Mouse (Mus musculus) embryonic facial prominence, embryonic 15.5 days (tissue): ENCODE measurements around the gene Surf2. TPM values are rescaled to one million over a fixed set of nuclear protein-coding genes. Genes with fewer than 3 reads are reported as not detected.

Experiments used
- ATAC-seq: fragments of 200-750 bp; cut with Nextera tagmentation; 2 replicates; pipeline ENCODE4 v1.8.0; 2017; ENCODE audit warnings: low read depth, moderate TSS enrichment; ENCODE audit not compliant: insufficient number of reproducible peaks, low FRiP score, low TSS enrichment
- H3K27ac ChIP-seq: fragments of 300-500 bp; sonication (generic); replicated peaks from 2 replicates; pipeline ENCODE4 v1.5.1; 2015; ENCODE audit warnings: mild to moderate bottlenecking, inconsistent platforms
- H3K27me3 ChIP-seq: fragments of 300-500 bp; sonication (generic); 2 replicates; pipeline ENCODE4 v1.6.1; 2015; ENCODE audit warnings: inconsistent platforms
- H3K36me3 ChIP-seq: fragments of 300-500 bp; sonication (generic); 2 replicates; pipeline ENCODE4 v1.6.1; 2015; ENCODE audit warnings: mild to moderate bottlenecking, inconsistent platforms
- H3K4me1 ChIP-seq: fragments of 300-500 bp; sonication (generic); 2 replicates; pipeline ENCODE4 v1.6.1; 2015; ENCODE audit warnings: inconsistent platforms
- H3K4me2 ChIP-seq: fragments of 300-500 bp; sonication (generic); replicated peaks from 2 replicates; pipeline ENCODE4 v1.6.1; 2015; ENCODE audit warnings: mild to moderate bottlenecking, inconsistent platforms
- H3K4me3 ChIP-seq: fragments of 300-500 bp; sonication (generic); replicated peaks from 2 replicates; pipeline ENCODE4 v1.5.1; 2015; ENCODE audit warnings: mild to moderate bottlenecking, inconsistent platforms
- H3K9ac ChIP-seq: fragments of 300-500 bp; sonication (generic); 2 replicates; pipeline ENCODE4 v1.6.1; 2015; ENCODE audit warnings: inconsistent platforms
- H3K9me3 ChIP-seq: fragments of 300-500 bp; sonication (generic); replicated peaks from 2 replicates; pipeline ENCODE4 v1.6.1; 2016; ENCODE audit warnings: inconsistent platforms
- WGBS: fragments of 180-500 bp; shearing (Covaris S2); methylation state at CpG from one replicate; pipeline ENCODE4 v1.1.7; 2015; 5-methylcytosine and 5-hydroxymethylcytosine counted together
- polyA plus RNA-seq: library from polyadenylated mRNA; unstranded; fragments of >200 nt; fragmentation: Nextera tagmentation; extraction: Ambion mirVana; gene quantifications from 2 replicates; pipeline ENCODE4 v1.2.1, GENCODE M21; 2015

Surf2 gene
- polyA plus RNA-seq, 1 experiment from 2014 or later, result 38.2 TPM

GRCm38 (mm10) chr2:26943253-26943652 is 27.1 kb downstream of the Surf2 start:
- Histone ChIP-seq H3K27ac (no peak overlapping the region), H3K36me3 (peaks cover 9% of the 10 kb centered on the region)
- WGBS, result 76% methylated on average over 3 of the region's 3 CpGs

GRCm38 (mm10) chr2:26950411-26950810 is 34.2 kb downstream of the Surf2 start:
- Histone ChIP-seq H3K4me2 (no peak overlapping the region), H3K36me3 (peaks cover 61% of the 10 kb centered on the region), H3K9ac (no peak overlapping the region), H3K9me3 (no peaks in the 10 kb centered on the region), H3K27me3 (no peaks in the 10 kb centered on the region), H3K27ac (no peak overlapping the region), H3K4me3 (no peak overlapping the region), H3K4me1 (no peaks in the 10 kb centered on the region)
- no peak for ATAC-seq
- WGBS, result 89% methylated on average over 2 of the region's 2 CpGs

More at GRCm38 (mm10) chr2:26943253-26943652, 27.1 kb downstream of the Surf2 start:
- Histone ChIP-seq H3K9ac (no peak overlapping the region), H3K27me3 (no peaks in the 10 kb centered on the region), H3K4me2 (no peak overlapping the region), H3K4me1 (no peaks in the 10 kb centered on the region), H3K4me3 (no peak overlapping the region), H3K9me3 (no peaks in the 10 kb centered on the region)
- no peak for ATAC-seq

DNA sequence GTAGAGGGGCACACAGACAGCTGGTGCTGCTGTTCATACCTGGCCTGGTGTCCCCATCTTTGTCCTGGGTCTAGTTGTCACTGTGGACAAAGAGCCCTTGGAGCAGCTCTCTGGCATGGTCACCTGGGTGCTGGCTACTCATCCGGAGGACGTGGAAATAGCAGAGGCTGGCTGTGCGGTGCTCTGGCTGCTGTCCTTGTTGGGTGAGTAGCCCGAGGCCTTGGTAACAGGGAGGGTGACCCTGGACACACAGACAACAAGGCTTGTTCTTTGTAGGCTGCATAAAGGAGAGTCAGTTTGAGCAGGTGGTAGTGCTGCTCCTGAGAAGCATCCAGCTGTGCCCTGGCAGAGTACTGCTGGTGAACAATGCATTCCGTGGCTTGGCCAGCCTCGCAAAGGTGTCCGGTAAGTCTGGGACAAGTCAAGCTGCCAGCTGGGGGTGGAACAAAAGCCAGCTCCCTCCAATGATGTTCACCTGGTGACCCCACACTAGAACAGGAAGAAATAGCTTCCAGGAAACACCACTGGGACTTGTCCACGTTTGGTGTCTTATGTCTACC is 35.3 kb downstream of the Surf2 start:
- no peak overlapping the region for H3K4me3 ChIP-seq
- H3K4me1 ChIP-seq, result no peaks in the 10 kb centered on the region
- no peak for ATAC-seq
- no peaks in the 10 kb centered on the region for H3K27me3 ChIP-seq
- H3K9ac ChIP-seq, result no peak overlapping the region
- peaks cover 71% of the 10 kb centered on the region for H3K36me3 ChIP-seq
- no peak overlapping the region for H3K27ac ChIP-seq
- H3K9me3 ChIP-seq, result no peaks in the 10 kb centered on the region
- H3K4me2 ChIP-seq, result no peak overlapping the region
- 86% methylated on average over 8 of the region's 8 CpGs for WGBS

GRCm38 (mm10) chr2:26952193-26952592 is 36.0 kb downstream of the Surf2 start:
- no peaks in the 10 kb centered on the region for H3K4me1 ChIP-seq
- no peak overlapping the region for H3K4me2 ChIP-seq
- H3K27ac ChIP-seq, result no peak overlapping the region
- no peak for ATAC-seq
- H3K36me3 ChIP-seq, result peaks cover 74% of the 10 kb centered on the region
- no peak overlapping the region for H3K4me3 ChIP-seq
- WGBS, result 92% methylated on average over 4 of the region's 4 CpGs
- no peak overlapping the region for H3K9ac ChIP-seq
- H3K9me3 ChIP-seq, result no peaks in the 10 kb centered on the region
- no peaks in the 10 kb centered on the region for H3K27me3 ChIP-seq

DNA sequence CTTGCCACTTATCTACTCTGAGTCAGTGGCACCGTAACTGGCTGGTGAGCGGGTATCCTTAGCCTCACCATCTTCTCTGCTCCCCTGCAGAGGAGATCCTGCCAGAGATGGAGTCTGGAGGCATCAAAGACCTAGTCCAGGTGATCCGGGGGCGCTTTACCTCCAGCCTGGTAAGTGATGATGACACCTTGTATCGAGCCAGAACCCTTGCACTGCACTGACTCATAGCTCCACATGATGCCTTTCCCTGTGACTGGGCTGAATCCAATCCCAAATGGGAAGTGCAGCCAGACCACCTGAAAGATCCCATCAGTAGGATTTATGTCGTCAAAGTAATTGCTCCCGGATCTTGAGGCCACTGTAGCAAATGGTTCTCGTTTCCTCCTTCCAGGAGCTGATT is 36.7 kb downstream of the Surf2 start:
- WGBS, result 79% methylated on average over 8 of the region's 8 CpGs
- Histone ChIP-seq H3K4me1 (no peaks in the 10 kb centered on the region), H3K9ac (no peak overlapping the region)

GRCm38 (mm10) chr2:26954735-26955395 is 38.7 kb downstream of the Surf2 start:
- Histone ChIP-seq H3K36me3 (peaks cover 82% of the 10 kb centered on the region), H3K9ac (no peak overlapping the region), H3K4me3 (no peak overlapping the region), H3K9me3 (no peaks in the 10 kb centered on the region), H3K4me1 (no peaks in the 10 kb centered on the region), H3K27ac (no peak overlapping the region), H3K27me3 (no peaks in the 10 kb centered on the region), H3K4me2 (no peak overlapping the region)
- 93% methylated on average over 2 of the region's 2 CpGs for WGBS
- no peak for ATAC-seq

More for the DNA sequence above, 36.7 kb downstream of the Surf2 start:
- Histone ChIP-seq H3K4me3 (no peak overlapping the region), H3K9me3 (no peaks in the 10 kb centered on the region), H3K27ac (no peak overlapping the region), H3K4me2 (no peak overlapping the region), H3K27me3 (no peaks in the 10 kb centered on the region), H3K36me3 (peaks cover 78% of the 10 kb centered on the region)
- ATAC-seq, result no peak

- Histone ChIP-seq H3K9ac (no peak overlapping the region), H3K4me2 (no peak overlapping the region), H3K9me3 (no peaks in the 10 kb centered on the region), H3K27ac (no peak overlapping the region), H3K36me3 (peaks cover 91% of the 10 kb centered on the region), H3K4me3 (no peak overlapping the region), H3K27me3 (no peaks in the 10 kb centered on the region), H3K4me1 (peaks cover 8% of the 10 kb centered on the region; the same call in 1 of the 2 replicates)
- ATAC-seq, result no peak
- 93% methylated on average over 12 of the region's 12 CpGs for WGBS
Observed at GRCm38 (mm10) chr2:26956811-26957487, 40.8 kb downstream of the Surf2 start.

DNA sequence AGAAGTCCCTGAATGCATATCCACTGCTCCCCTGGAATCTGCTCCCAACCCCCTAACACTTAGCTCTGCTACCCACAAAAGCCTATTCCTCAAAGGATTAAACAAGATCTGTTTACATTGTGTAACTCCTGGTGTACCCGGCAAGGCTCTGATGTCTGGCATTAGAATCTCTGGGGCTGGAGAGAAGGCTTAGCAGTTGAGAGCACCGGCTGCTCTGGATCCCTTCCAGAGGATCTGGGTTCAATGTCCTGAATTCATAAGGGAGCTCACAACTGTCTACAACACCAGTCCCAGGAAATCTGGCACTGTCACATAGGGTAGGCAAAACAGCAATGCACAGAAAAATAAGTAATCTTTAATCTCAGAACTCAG is 41.3 kb downstream of the Surf2 start:
- H3K9me3 ChIP-seq, result no peaks in the 10 kb centered on the region
- H3K27me3 ChIP-seq, result no peaks in the 10 kb centered on the region
- ATAC-seq, result no peak
- no peak overlapping the region for H3K4me3 ChIP-seq
- H3K4me2 ChIP-seq, result no peak overlapping the region
- H3K9ac ChIP-seq, result no peak overlapping the region
- H3K36me3 ChIP-seq, result peaks cover 90% of the 10 kb centered on the region
- H3K4me1 ChIP-seq, result peaks cover 13% of the 10 kb centered on the region; the same call in 1 of the 2 replicates
- 76% methylated on average over 2 of the region's 2 CpGs for WGBS
- no peak overlapping the region for H3K27ac ChIP-seq

- no peaks in the 10 kb centered on the region for H3K9me3 ChIP-seq
- peaks cover 27% of the 10 kb centered on the region for H3K4me1 ChIP-seq
- H3K9ac ChIP-seq, result no peak overlapping the region
- H3K4me3 ChIP-seq, result no peak overlapping the region
- H3K27ac ChIP-seq, result no peak overlapping the region
- WGBS, result 76% methylated on average over 4 of the region's 4 CpGs
- no peaks in the 10 kb centered on the region for H3K27me3 ChIP-seq
- no peak for ATAC-seq
- peaks cover 58% of the 10 kb centered on the region for H3K36me3 ChIP-seq
- no peak overlapping the region for H3K4me2 ChIP-seq
Observed at GRCm38 (mm10) chr2:26960756-26961155, 44.6 kb downstream of the Surf2 start.

DNA sequence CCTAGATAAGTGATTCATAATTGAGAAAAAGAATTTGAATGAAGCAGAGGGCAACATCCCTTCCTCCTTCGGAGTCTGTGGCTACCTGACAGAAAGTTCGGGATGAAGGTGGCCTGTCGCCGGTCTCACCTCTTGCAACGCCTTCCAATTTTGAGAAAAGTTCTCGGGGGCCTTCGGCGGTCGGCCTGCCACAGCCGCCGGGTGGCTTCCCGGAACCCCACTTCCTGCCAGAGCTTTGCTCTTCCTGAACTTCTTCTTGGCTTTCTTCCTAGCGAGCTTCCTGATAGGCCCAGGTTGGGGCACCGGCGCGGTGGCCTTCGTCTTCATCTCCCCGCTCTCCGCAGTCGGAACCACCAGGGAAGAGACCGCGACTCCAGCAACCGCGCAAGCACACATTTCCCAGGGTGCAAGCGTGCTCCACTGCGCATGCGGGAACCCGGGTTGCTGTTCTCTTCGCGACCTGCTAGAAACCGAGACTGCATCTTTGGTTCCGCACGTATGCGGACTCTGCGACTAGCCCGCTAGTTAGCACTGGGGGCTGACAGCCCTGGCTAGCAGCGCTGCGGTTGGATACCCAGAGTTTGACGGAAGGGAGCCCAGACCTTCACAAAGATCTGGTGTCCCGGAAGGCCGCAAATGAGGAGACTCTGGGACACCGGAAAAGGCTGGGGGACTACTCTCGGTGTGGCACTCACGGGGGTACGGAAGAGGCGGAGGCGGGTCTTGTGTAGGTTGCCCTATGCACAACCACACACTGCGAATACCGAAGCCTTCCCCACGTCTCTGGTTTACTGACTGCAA is 48.0 kb downstream of the Surf2 start, which contains the start of gene Rexo4:
Gene Rexo4, minus strand, starts transcription at position 464 of the 801 bp plus-strand sequence.
- peaks cover 27% of the 10 kb centered on the region for H3K4me1 ChIP-seq
- no peaks in the 10 kb centered on the region for H3K27me3 ChIP-seq
- peaks cover 27% of the 10 kb centered on the region for H3K36me3 ChIP-seq
- peak within 1 kb of the TSS; percentile 83 for H3K4me3 ChIP-seq
- peak within 1 kb of the TSS; percentile 82 for H3K9ac ChIP-seq
- ATAC-seq, result peak; percentile 94
- H3K9me3 ChIP-seq, result no peaks in the 10 kb centered on the region
- H3K4me2 ChIP-seq, result peak within 1 kb of the TSS; percentile 73
- WGBS, result under 1% methylated on average over 50 of the region's 50 CpGs
- H3K27ac ChIP-seq, result peak within 1 kb of the TSS; percentile 99
